Mouse (Mus musculus) ovary, postnatal 14 days (tissue): ENCODE results near the gene Arhgap24.
A peak's percentile ranks its signal among the peaks of the same experiment; 100 is the strongest.

Experiments
- DNase-seq: peaks from one replicate; pipeline ENCODE4 v3.0.0; 2022; ENCODE audit warnings: low spot score

Gene Arhgap24

GRCm38 (mm10) chr5:102670731-102671345 is 189.6 kb downstream of the Arhgap24 start:
- DNase-seq: no peak

GRCm38 (mm10) chr5:102675326-102675725 is 194.1 kb downstream of the Arhgap24 start:
- DNase-seq: no peak

- DNase-seq: no peak
These were observed 196.0 kb downstream of the Arhgap24 start for GRCm38 (mm10) chr5:102677176-102677575.

- no peak for DNase-seq
These were observed 206.5 kb downstream of the Arhgap24 start for GRCm38 (mm10) chr5:102687673-102688072.

GRCm38 (mm10) chr5:102692487-102692886 is 211.3 kb downstream of the Arhgap24 start:
- peak; percentile 49 for DNase-seq

GRCm38 (mm10) chr5:102693192-102693591 is 212.0 kb downstream of the Arhgap24 start:
- DNase-seq: no peak

- no peak for DNase-seq
These were observed 212.7 kb downstream of the Arhgap24 start for GRCm38 (mm10) chr5:102693871-102694270.

- no peak for DNase-seq
These were observed 216.6 kb downstream of the Arhgap24 start for GRCm38 (mm10) chr5:102697784-102698183.

GRCm38 (mm10) chr5:102698396-102698795 is 217.2 kb downstream of the Arhgap24 start:
- no peak for DNase-seq

GRCm38 (mm10) chr5:102698891-102699290 is 217.7 kb downstream of the Arhgap24 start:
- no peak for DNase-seq

- DNase-seq: no peak
These were observed 221.4 kb downstream of the Arhgap24 start for GRCm38 (mm10) chr5:102702581-102702980.

GRCm38 (mm10) chr5:102703325-102704099 is 222.3 kb downstream of the Arhgap24 start:
- peak; percentile 46 for DNase-seq

- DNase-seq: no peak
These were observed 224.0 kb downstream of the Arhgap24 start for GRCm38 (mm10) chr5:102705170-102705569.

- no peak for DNase-seq
These were observed 229.1 kb downstream of the Arhgap24 start for GRCm38 (mm10) chr5:102710336-102710735.

- DNase-seq: no peak
These were observed 238.3 kb downstream of the Arhgap24 start for GRCm38 (mm10) chr5:102719368-102719972.

GRCm38 (mm10) chr5:102723558-102723957 is 242.4 kb downstream of the Arhgap24 start:
- DNase-seq: no peak

- no peak for DNase-seq
These were observed 243.7 kb downstream of the Arhgap24 start for GRCm38 (mm10) chr5:102724813-102725348.

GRCm38 (mm10) chr5:102725365-102725764 is 244.2 kb downstream of the Arhgap24 start:
- no peak for DNase-seq

- DNase-seq: no peak
These were observed 245.8 kb downstream of the Arhgap24 start for GRCm38 (mm10) chr5:102726985-102727384.

GRCm38 (mm10) chr5:102728531-102728930 is 247.3 kb downstream of the Arhgap24 start:
- DNase-seq: no peak

- no peak for DNase-seq
These were observed 248.3 kb downstream of the Arhgap24 start for GRCm38 (mm10) chr5:102729476-102729875.

GRCm38 (mm10) chr5:102736131-102736530 is 254.9 kb downstream of the Arhgap24 start:
- no peak for DNase-seq
